Mouse (Mus musculus): ENCODE measurements around the gene Vav2.

DNA sequence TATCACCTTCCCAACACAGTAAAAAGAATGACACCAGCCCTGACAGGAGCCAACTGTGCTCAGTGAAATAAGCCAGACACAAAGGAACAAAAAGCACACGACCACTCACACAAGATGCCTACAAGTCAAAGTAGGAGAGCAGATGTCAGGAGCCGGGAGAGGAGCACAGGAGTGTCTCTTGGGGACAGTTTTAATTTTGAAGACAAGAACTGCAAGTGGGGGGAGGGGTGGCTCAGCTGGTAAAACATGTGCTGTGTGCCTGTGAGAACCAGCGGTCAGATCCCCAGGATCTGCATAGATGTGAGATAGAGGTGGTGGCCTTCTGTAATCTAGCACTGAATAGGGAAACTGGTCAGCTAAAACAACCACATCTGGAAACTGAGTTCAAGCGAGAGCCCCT lies 71.1 kb downstream of the Vav2 start:
- TF ChIP-seq POLR2A (IDR thresholded peaks at IDR 0.05; ENCODE audit: control insufficient read depth, extremely low read depth, insufficient read depth, low read length, poor library complexity) (no peak), CTCF (IDR thresholded peaks at IDR 0.05; ENCODE audit: borderline replicate concordance, control insufficient read depth, extremely low read depth, insufficient read depth, low read length, poor library complexity) (no peak)

All from thymus, adult 2 months (tissue).